Mouse (Mus musculus): Measurements from ENCODE around the gene Zfp978. TPM values are rescaled to one million over a fixed set of nuclear protein-coding genes. Genes with fewer than 3 reads are reported as not detected.
"Not testable (repeated sequence)": the region's sequence is repeated elsewhere in the genome, so short reads cannot be mapped to it uniquely, and the experiment has no call there.

Gene Zfp978
- total RNA-seq, 1 experiment from 2014 or later: not detected

- ATAC-seq (replicated peaks in 1 of 2; ENCODE audit: insufficient read depth in 1 of 2, low FRiP score in 2 of 2, low TSS enrichment in 1 of 2, low read depth in 1 of 2, poor library complexity in 2 of 2, severe bottlenecking in 2 of 2): not testable (repeated sequence)
Observed at GRCm38 (mm10) chr4:147401736-147402506, 40.8 kb downstream of the Zfp978 start.

DNA sequence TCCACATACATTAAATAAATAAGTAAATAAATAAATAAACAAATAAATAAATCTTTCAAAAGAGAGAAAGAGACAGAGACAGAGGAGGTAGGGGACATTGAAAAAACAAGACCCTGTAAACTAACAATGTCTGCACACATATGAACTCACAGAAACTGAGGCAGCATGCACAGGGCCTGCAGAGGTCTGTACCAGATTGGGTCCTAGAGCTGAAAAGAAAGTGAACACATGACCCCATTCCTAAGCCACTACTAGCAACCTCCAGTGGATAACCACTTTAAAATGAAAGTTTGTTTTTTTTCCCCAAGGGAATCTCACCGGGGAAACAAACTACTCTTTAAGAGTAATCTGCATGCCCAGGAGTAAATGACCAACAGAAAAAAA lies 41.4 kb downstream of the Zfp978 start:
- ATAC-seq (replicated peaks in 1 of 2; ENCODE audit: insufficient read depth in 1 of 2, low FRiP score in 2 of 2, low TSS enrichment in 1 of 2, low read depth in 1 of 2, poor library complexity in 2 of 2, severe bottlenecking in 2 of 2): not testable (repeated sequence)

DNA sequence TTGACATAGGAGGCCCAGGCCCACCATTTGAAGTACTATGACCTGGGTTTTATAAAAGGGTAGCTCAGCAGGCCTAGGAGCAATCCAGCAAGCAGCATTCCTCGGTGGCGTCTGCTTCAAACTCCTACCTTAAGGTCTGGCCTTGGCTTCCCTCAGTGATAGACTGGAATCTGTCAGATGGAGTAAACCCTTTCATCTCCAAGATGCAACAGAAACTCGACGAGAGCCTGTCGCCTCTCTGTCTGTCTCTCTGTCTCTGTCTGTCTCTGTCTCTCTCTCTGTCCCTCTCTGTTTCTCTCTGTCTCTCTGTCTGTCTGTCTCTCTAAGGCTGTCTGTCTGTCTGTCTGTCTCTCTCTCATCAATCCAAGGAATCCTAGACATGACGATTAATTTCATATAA lies 42.4 kb downstream of the Zfp978 start:
- ATAC-seq (replicated peaks in 1 of 2; ENCODE audit: insufficient read depth in 1 of 2, low FRiP score in 2 of 2, low TSS enrichment in 1 of 2, low read depth in 1 of 2, poor library complexity in 2 of 2, severe bottlenecking in 2 of 2): not testable (repeated sequence)

DNA sequence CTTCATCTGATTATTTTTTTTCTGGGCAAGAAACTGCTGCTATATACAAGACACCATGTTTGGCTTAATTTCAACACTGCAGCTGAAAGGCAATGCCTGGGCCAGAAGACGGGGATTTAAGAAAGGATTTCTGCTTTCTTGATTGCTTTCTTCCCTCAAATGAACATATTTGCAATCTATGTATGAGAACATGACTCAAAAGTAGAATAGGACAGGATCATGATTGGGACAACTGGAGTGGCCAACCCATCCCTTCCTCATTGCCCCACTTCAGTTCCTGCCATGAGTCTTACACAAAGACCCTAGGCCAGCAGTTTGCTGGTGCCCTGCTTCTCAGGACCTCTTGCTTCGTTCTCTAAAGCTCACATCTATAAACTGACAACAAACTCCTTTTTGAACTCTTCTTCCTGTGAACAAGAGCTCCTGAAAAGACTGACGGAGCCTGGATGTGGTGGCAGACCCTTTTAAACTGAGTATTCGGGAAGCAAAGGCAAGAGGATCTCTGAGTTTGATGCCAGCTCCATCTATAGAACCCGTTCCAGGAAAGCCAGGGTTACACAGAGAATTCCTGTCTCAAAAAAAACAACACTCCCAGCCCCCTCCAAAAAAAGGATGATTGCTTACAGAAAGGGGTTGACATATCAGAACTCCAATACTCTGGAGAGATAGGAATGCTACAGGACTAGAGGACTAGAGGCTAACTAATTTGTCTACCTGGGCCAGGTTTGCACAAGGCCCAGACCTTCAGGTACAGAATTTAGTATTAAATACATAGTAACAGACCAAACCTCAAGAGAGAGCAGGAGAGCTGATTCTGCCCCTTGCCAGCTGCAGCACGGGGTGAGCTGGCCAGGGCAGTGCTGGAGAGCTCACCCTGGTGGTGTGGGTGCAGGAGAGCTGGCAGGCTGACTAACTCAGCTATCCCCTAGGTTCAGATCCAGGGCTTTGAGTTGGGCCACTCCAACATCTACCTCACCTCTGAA lies 43.1 kb downstream of the Zfp978 start:
- peak; percentile 43 to 49; a peak in 2 of 4 replicates for ATAC-seq (replicated peaks in 1 of 2; ENCODE audit: insufficient read depth in 1 of 2, low FRiP score in 2 of 2, low TSS enrichment in 1 of 2, low read depth in 1 of 2, poor library complexity in 2 of 2, severe bottlenecking in 2 of 2)

GRCm38 (mm10) chr4:147406735-147407462 lies 45.8 kb downstream of the Zfp978 start:
- peak; percentile 57 to 60 for ATAC-seq (replicated peaks in 1 of 2; ENCODE audit: insufficient read depth in 1 of 2, low FRiP score in 2 of 2, low TSS enrichment in 1 of 2, low read depth in 1 of 2, poor library complexity in 2 of 2, severe bottlenecking in 2 of 2)

DNA sequence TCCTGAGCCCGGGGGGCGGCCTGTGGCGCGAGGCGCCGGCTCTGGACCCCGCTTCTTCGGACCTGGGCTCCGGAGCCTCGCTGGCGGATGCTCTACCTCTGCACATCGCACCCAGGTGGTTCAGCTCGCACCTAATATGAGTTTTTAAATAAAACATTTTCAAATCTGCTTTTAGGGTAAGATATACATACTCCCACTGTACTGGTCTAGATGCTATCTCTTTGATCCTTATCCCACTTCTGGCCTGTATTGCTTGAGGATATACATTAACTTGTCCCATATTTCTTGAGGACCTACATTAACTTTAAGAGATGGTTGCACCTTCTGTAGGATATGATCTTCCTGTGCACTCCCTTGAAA lies 46.3 kb downstream of the Zfp978 start:
- no peak; a peak in 1 of 4 replicates for ATAC-seq (replicated peaks in 1 of 2; ENCODE audit: insufficient read depth in 1 of 2, low FRiP score in 2 of 2, low TSS enrichment in 1 of 2, low read depth in 1 of 2, poor library complexity in 2 of 2, severe bottlenecking in 2 of 2)

GRCm38 (mm10) chr4:147416365-147416764 lies 55.3 kb downstream of the Zfp978 start:
- ATAC-seq (replicated peaks in 1 of 2; ENCODE audit: insufficient read depth in 1 of 2, low FRiP score in 2 of 2, low TSS enrichment in 1 of 2, low read depth in 1 of 2, poor library complexity in 2 of 2, severe bottlenecking in 2 of 2): peak; percentile 2 to 27; a peak in 1 of 4 replicates

DNA sequence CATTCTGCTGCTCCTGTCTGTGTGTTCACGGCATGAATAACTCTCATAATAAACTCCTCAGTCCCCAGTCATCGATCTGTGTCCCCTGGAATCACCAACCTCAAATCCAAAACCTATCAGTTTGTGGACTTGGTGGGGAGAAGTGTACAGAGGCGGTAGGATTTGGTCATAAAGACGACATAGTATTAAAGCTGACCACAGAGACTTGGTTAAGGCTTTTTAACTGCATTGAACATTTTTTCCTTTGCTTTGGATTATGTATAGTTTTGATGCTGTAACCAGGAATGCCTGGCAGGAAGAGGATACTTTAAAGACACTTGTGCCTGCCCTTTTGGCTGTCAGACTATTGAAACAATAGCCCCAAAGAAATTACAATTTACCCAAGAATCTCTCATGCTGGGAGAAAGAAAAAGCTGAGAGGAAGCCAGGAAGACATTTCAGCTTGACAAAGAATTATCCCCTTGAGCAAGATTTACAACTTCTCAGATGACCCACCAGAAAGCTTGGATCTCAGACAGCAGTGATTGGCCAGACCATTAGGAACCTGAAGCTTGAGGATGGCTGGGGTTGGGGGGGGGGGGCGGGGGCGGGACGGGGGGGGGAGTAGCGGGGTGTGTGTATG lies 56.2 kb downstream of the Zfp978 start:
- ATAC-seq (replicated peaks in 1 of 2; ENCODE audit: insufficient read depth in 1 of 2, low FRiP score in 2 of 2, low TSS enrichment in 1 of 2, low read depth in 1 of 2, poor library complexity in 2 of 2, severe bottlenecking in 2 of 2): 0 out of 4 replicates have a peak, but pooled peaks of 1 of the 2 experiments have one; percentile 10

- ATAC-seq (replicated peaks in 1 of 2; ENCODE audit: insufficient read depth in 1 of 2, low FRiP score in 2 of 2, low TSS enrichment in 1 of 2, low read depth in 1 of 2, poor library complexity in 2 of 2, severe bottlenecking in 2 of 2): no peak
Observed at GRCm38 (mm10) chr4:147417921-147418320, 56.8 kb downstream of the Zfp978 start.

DNA sequence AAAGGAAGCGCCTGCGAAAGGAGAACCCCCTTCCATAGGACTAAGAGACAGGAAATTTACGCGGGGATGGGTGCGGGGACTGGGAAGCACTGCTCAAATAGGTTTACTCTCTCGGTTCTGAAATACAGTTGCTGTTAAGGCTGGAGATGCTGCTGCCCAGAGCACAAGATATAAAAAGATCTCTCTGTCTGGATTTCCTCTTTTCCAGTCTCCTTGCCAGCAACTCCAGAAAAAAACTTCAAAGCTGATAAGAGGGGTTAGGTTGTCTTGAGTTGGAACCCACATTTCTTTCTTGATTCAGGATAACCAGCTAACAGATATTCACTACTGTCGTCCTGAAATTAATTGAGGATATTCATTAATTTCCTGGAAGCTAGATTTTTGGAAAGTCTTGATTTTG lies 57.2 kb downstream of the Zfp978 start:
- not testable (repeated sequence) for ATAC-seq (replicated peaks in 1 of 2; ENCODE audit: insufficient read depth in 1 of 2, low FRiP score in 2 of 2, low TSS enrichment in 1 of 2, low read depth in 1 of 2, poor library complexity in 2 of 2, severe bottlenecking in 2 of 2)

DNA sequence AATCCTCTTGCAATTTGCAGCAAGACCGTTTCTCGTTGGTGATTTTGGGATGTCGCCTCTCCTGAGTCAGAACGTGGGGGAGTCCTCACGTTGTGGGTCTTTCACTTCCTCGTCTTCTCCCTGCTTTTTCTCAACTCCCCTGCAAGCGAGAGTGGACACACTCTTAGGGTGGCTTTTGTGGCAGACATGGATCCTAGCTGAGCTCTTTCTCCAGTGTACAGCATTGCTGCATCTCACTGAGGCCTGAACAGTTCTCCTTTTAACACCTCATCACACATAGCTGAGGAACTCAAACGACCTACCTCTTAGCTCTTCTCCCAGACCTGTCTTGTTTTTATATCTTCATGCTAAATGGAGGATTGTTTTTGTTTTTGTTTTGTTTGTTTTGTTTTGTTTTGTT lies 58.1 kb downstream of the Zfp978 start:
- not testable (repeated sequence) for ATAC-seq (replicated peaks in 1 of 2; ENCODE audit: insufficient read depth in 1 of 2, low FRiP score in 2 of 2, low TSS enrichment in 1 of 2, low read depth in 1 of 2, poor library complexity in 2 of 2, severe bottlenecking in 2 of 2)

DNA sequence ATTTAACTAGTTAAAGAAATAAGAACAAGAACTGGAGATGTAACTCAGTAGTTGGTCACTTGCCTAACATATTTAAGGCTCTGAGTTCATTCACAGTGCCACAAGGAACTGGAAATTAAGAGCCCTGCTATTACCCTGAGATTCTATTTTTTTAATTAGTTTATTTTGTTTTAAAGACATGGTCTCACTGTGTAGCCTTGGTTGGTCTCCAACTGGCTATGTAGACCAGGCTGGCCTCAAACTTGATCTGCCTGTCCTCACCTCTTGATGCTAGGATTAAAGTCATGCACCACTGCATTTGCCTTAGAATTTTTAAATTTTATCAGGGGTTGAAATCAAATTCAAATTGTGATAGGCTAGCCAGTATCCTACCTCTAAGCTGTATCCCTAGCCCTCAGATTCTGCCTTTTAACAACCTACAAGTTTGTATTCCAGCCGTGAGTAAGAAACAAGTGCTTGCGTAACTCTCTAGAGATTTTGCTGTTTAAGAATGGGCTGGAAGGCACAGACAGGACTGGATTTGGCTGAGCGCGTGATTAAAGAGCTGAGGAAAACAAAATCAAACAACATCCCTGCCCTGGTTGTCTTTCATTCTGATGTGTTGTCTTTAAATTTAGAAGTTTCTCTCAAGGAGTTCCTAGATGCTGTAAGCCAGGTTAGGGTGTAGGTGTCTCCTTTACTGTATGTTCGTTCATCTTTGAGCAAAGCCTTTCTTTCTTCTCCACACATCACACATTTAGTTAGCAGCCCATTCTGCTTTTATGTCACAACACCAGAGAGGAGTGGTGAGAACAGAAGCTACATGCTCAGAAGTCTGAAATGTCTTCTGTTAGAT lies 58.9 kb downstream of the Zfp978 start:
- ATAC-seq (replicated peaks in 1 of 2; ENCODE audit: insufficient read depth in 1 of 2, low FRiP score in 2 of 2, low TSS enrichment in 1 of 2, low read depth in 1 of 2, poor library complexity in 2 of 2, severe bottlenecking in 2 of 2): not testable (repeated sequence)

- ATAC-seq (replicated peaks in 1 of 2; ENCODE audit: insufficient read depth in 1 of 2, low FRiP score in 2 of 2, low TSS enrichment in 1 of 2, low read depth in 1 of 2, poor library complexity in 2 of 2, severe bottlenecking in 2 of 2): no peak
Observed at GRCm38 (mm10) chr4:147420794-147421193, 59.7 kb downstream of the Zfp978 start.

GRCm38 (mm10) chr4:147421316-147421715 lies 60.2 kb downstream of the Zfp978 start:
- not testable (repeated sequence) for ATAC-seq (replicated peaks in 1 of 2; ENCODE audit: insufficient read depth in 1 of 2, low FRiP score in 2 of 2, low TSS enrichment in 1 of 2, low read depth in 1 of 2, poor library complexity in 2 of 2, severe bottlenecking in 2 of 2)

DNA sequence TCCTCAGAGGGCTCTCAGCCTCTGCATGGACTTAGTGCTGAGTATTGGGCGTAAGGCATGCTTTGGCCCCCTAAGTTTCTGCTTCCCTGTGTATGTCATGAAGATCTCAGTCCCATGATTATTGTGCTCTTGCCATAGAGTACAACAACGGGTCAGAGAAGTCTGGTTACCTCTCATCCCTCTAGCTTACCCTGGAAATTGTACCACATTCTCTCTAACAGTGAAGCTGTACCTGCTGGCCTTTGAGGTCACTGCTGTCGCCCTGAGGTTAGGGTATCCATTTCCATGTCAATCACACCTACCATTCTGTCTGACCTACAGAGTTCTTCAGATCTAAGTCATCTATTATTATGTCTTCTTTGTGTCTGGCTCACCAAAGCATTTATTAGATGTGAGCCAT lies 62.0 kb downstream of the Zfp978 start:
- no peak for ATAC-seq (replicated peaks in 1 of 2; ENCODE audit: insufficient read depth in 1 of 2, low FRiP score in 2 of 2, low TSS enrichment in 1 of 2, low read depth in 1 of 2, poor library complexity in 2 of 2, severe bottlenecking in 2 of 2)

- no peak for ATAC-seq (replicated peaks in 1 of 2; ENCODE audit: insufficient read depth in 1 of 2, low FRiP score in 2 of 2, low TSS enrichment in 1 of 2, low read depth in 1 of 2, poor library complexity in 2 of 2, severe bottlenecking in 2 of 2)
Observed at GRCm38 (mm10) chr4:147423641-147424298, 62.7 kb downstream of the Zfp978 start.
